Mouse (Mus musculus): ENCODE results near the gene Casp1.

The Casp1 gene

DNA sequence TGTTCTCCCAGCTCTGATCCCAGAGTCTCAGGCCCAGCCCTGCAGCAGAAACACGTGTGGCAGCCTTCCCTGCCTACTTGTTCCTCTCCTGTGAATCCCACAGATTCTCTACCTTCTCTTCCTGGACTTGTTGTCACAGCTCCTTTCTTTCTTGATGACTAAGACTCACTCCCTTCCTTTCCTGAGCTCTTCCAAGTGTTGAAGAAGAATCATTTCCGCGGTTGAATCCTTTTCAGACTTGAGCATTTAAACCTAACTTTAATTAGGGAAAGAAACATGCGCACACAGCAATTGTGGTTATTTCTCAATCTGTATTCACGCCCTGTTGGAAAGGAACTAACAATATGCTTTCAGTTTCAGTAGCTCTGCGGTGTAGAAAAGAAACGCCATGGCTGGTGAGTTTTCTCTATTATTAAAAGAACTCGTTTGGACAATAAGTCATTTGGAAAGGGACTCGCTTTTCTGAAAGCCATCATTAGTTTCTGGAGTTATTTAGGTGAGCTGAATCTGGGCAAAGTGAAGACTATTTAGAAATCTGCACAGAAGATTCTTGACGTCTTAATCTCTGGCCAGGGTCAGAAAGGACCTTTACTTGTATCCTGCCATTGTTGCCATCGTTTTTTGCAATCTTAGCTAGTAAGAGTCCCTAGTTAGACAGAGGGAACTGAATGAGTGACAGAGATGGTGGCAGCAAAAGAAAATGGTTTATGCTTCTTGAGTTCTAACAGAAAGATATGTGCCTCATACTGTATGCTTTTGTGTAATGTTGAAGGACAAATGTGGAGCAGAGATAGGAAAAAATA lies at the start of gene Casp1:
Gene Casp1, plus strand, starts transcription at position 189 of the 803 bp plus-strand sequence.
- DNase-seq (ENCODE audit: low spot score in 2 of 2) = no peak

DNA sequence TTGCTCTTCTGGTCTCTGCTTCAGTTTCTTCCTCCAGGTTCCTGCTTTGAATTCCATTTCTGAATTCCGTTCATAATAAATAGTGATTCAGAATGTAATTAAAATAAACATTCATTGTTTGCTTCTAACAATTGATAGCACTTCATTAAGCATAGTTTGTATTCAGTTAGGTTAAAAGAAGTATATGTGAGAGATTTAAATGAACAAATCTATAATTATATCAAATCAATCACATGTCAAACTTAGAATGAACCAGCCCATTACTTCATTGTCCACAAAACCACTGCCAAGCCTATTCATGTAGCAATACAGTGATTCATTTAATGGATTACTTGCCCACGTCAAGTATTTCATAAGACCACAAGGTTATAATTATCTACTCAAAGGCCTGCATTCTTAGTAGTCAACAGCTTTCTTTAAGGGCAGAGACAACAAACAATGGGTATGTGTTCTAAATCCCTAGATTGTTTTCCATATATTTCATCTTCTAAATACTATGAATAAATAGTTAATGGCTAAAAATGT lies 34.3 kb upstream of the Casp1 start:
- no peak for DNase-seq (ENCODE audit: low spot score in 2 of 2)

DNA sequence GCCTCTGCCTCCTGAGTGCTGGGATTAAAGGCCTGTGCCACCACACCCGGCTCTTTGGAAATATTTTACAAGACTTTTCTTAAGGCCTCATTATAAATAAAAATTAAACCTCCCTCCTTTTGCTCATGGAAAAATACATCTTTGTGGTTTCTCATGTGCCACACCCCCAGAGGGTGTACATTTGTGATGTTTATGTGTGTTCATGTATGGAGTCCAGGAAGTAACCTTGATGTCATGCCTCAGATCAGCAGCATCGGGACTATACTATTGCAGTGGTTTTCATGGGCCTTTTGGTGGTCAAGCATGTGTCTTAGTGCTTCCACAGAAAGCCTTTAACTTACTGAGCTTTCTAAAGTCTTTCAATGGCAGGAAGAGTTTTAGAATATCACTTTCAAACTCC lies 28.0 kb upstream of the Casp1 start:
- no peak for DNase-seq (ENCODE audit: low spot score in 2 of 2)

DNA sequence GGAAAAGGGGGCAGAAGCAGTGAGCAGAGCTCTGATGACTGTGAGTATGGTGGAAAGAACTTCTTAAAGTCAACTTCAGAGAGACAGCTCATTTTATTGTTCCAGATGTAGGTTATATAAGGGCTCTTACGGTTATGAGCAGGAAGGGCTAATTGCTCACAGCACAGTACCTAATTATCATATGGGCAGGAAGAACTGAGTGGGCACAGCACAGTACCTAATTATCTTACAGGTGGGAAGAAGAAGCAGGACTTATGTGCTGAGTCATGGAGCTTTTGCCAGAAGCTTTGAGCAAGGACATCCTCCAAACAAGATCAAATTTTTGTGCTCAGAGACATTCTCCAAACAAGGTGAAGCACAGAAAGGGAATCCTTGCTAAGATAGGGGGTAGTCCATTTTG lies 27.4 kb upstream of the Casp1 start:
- no peak for DNase-seq (ENCODE audit: low spot score in 2 of 2)

DNA sequence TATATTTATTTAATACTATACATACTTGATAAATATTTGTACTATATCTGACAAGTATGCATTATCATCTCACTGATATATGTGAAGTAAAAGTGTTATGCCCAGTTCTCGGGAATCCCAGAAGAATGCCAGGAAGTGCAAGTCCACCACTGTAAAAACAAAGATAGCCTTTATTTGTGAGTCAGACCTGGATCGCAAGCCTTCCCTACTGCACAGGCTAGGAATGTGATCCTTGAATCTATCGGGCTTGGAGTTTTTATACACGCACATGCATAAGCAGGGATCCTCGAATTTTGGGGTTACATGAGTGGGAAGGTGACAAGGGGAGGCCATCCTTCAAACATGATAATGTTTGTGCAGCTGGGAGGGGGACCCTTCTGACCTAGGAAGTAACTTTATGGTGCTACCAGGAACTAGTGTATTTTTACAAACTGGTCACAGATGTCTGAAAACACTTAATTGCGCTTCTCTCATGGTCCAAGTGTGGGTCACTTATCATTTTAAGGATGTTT lies 26.9 kb upstream of the Casp1 start:
- no peak for DNase-seq (ENCODE audit: low spot score in 2 of 2)

DNA sequence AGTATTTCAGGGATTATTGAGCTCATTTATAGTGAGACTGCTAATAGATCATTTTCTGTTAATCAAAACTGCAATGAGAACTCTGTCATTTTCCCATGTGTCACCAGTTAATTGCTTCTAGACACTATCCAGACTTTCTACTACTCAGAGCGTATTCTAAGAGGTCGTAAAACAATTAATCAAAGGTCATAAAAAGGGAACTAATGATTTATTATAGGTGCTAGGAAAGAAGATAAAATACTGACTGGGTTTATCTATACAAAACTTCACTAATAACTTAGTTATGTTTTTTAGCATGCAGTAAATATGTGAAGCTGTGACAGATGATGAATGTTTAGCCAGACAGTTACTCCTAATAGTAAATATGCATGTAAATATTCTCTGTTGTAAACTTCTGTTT lies 12.2 kb upstream of the Casp1 start:
- DNase-seq (ENCODE audit: low spot score in 2 of 2) = no peak

DNA sequence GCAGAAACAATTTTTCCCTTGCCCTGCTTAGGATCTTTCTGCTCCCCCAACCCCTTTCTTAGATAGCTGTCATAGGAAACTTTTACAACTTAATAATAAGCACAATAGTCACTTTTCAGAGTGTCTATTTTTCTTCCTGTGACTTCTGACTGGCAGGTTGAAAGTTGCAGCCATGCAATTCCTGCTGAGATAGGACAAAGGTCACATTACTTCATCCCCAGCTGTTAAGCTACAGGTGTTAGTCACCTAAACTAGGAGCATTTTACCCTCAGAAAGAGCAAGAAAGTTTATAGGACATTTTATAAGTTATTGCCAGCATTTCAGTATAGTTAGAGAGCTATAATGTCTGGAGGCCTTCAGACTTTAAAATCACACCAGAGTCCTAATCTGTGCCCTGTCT lies 11.7 kb upstream of the Casp1 start:
- DNase-seq (ENCODE audit: low spot score in 2 of 2) = no peak

DNA sequence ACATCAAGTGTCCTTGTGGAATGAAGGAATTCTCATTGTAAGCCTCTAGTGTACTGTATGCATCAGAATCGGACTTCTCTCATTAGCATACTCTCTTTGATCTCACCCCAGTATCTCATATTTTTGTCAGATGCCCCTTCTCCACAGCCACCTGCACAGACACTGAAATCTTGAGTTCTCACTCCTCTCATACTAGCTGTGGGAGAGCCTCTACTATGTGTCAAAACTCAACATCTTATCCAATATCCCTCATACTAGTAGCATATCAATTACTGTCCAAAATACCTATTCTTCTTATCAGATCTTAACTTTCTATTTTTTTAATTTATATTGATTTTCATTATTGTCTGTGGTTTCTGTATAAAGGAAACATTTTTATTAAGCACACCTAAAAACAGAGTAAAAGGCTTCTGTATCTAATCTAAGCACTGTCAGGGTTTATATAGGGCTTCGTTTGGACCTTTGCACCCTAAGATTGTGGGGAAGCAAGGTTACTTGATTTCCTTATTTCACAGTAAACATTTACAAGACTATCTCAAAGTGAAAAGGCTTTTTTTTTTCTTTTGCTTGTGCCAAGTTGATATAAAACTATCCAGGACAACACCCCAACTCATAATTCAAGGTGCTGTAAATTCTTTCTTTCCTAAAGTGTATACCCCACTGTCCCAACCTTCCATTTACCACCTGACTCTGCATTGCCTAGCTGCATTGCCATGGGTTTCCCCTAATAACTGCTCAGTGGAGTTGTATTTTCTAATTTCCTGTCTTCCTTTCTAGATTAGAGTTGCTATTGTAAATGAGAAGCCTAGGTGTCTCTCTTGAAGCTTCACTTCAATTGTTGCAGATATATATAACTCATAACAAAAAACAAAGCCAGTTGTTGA lies 1.7 kb upstream of the Casp1 start:
- no peak for DNase-seq (ENCODE audit: low spot score in 2 of 2)

DNA sequence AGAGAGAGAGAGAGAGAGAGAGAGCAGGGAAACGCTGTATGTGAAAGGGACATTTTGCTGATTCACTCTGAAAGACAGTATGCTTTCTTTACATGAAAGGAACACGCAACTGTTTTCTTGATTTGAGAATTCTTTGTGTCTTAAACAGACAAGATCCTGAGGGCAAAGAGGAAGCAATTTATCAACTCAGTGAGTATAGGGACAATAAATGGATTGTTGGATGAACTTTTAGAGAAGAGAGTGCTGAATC lies 740 bp downstream of the Casp1 start:
- DNase-seq (ENCODE audit: low spot score in 2 of 2) = no peak

DNA sequence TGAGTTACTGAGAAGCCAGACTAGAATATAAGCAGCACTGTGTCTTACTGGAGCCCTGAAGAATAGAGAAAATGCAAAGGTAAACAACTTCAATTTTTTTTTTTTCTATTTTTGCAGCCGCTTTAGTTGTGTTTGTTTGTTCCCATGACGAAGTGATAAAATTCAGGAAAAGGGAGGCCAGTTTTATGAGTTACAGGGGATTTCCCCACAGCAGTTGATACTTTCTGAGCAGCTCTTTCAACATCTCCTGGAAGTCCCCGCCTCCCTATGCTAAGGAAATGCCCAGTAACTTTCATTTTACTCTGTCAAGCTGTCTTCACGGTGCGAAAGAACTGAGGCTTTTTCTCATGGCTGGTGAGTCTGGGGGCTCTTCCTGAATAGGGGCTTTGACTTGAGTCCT lies 10.2 kb downstream of the Casp1 start, which contains the start of gene Casp4:
Gene Casp4, plus strand, starts transcription at position 268 of the 400 bp plus-strand sequence.
- no peak for DNase-seq (ENCODE audit: low spot score in 2 of 2)

DNA sequence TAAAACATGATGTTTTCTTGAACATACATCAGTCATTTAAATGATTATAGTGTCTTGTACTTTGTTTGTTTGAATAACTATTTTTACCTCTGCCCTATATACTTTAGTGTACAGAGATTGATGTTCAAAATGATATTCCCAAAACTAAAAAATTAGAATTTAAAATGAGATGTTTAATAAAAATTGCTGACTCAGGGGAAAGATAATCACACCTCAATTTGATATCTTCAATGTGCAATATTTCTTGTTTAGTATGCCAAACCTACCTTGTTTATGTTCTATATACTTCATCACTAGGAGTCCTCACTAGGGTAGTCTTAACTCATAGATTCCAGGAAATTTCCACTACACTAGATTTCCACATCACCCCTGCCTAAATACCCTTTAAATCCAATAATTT lies 11.8 kb downstream of the Casp1 start:
- DNase-seq (ENCODE audit: low spot score in 2 of 2) = no peak

DNA sequence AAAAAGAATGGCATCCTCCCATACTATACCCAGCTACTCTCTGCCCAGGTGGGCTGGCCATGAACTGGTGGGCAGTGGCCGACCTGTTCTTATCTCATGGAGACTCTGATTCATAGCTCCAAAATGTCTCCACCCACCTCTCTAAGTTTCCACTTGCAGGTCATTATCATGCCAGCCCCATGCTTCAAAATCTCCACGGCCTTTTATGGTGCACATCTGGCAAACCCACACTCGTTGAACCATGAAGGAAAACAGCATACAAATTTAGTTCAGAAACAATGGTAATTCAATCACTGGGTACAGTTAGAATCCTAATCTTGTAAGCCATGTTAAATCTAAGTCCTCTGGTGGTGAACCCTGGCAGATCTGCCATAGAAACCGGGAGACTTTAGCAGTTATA lies 13.1 kb downstream of the Casp1 start:
- no peak for DNase-seq (ENCODE audit: low spot score in 2 of 2)

DNA sequence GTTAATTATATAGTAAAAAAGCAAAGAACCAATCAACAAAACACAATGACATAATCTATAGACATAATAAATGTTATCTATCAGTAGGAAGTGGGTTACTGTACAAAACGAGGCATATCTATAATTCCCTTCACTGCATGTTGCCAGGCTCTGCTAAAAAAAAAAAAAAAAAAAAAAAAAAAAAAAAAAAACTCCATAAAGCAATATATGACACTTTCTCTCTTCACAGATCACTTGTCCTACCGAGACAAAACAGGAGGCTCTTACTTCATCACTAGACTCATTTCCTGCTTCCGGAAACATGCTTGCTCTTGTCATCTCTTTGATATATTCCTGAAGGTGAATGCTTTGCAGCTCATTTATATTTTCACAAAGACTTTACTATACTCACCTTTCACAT lies 29.9 kb downstream of the Casp1 start:
- no peak for DNase-seq (ENCODE audit: low spot score in 2 of 2)

DNA sequence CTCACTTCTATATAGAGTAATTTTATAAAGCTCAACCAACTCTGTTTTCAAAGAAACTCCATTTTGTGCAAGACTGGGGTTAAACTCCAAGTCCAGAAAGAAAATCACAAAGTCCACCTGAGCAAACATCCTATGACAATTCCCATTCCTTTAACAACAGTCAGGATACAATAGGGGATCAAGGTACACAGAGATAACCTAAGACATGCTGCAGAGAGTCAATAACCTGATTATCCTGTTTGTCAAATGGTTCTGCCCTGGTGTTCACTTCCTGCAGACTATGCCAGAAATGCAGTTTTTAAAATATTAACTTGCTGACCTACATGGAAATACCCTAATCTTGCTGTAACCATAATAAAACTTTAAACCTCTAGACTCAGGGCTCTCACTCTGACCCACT lies 34.1 kb downstream of the Casp1 start:
- no peak for DNase-seq (ENCODE audit: low spot score in 2 of 2)

DNA sequence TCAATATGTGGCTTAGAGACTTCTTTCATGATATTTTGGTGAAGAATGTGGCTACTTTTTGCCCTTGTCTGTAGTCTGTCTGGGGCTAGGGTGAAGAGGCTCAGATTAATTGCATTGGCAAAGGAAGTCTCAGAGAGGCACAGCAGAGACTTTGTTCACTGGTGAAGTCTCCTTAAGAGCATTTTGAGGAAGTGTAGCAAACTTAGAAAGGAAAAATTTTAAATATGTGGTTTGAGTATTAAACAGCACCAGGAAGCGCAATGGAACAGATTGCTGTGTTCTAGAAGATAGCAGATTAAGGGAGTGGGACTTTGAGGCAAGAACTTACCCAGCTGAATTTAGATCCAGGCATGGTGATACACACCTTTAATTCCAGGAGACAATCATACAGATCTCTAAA lies 35.1 kb downstream of the Casp1 start:
- DNase-seq (ENCODE audit: low spot score in 2 of 2) = no peak

DNA sequence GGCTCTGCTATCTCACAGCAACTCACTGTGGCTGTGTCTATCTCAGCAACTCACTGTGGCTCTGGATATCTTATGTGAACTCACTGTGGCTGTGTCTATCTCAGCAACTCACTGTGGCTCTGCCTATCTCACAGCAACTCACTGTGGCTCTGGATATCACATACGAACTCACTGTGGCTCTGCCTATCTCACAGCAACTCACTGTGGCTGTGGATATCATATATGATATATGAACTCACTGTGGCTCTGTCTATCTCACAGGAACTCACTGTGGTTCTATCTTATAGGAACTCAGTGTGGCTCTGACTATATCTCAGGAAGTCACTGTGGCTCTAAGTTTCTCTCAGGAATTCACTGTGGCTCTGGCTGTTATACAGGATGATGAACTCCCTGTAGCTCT lies 44.8 kb downstream of the Casp1 start:
- DNase-seq (ENCODE audit: low spot score in 2 of 2) = no peak

DNA sequence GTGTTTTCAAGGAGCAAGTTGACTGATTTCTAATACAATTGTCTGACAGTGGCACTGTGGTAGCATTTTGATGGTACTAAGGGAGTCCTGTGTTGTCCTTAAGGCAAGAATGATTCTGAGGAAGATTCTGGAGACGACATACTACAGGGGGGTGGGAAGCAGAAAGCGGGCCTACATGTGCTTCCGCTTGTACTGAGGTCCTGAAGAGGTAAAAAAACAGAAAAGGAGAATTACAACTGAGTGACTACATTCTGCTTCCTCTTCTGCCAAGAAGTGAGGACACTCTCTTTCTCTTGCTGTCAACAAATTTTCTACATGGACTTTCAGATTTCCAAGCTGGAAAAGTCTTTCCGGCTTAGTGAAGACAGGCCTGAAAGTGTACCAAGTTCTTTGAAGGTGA lies 45.8 kb downstream of the Casp1 start:
- DNase-seq (ENCODE audit: low spot score in 2 of 2) = no peak

DNA sequence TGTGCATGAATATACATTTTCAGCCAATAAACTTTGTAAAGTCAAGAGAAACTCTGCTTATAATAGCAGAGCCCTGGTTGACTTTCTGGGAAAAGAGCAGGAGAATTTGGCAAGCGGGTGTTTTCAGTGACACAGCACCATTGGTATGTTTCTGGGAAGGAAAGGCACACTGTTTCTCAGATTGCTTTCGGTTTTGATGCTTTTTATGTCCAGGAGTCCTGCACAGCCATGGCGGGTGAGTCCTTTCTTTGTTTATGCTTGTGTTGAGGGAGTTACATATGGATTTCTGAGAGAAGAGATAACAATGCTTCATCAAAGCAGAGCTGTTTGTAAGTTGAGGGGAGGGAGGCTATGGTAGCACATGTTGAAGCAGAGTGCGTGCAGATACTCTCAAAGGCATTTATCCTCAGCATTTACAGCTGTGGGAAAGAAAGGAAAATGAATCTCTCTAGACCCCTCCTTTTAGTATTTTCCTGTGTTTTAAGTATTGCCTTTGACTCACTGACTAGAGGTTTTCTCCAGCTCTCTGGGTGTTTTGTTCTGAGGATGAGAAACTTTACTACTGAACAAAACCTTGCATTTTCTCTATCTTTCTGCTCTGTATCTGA lies 47.1 kb downstream of the Casp1 start, which contains the start of gene Casp12:
Gene Casp12, plus strand, starts transcription at position 140 of the 608 bp plus-strand sequence.
- DNase-seq (ENCODE audit: low spot score in 2 of 2) = no peak

DNA sequence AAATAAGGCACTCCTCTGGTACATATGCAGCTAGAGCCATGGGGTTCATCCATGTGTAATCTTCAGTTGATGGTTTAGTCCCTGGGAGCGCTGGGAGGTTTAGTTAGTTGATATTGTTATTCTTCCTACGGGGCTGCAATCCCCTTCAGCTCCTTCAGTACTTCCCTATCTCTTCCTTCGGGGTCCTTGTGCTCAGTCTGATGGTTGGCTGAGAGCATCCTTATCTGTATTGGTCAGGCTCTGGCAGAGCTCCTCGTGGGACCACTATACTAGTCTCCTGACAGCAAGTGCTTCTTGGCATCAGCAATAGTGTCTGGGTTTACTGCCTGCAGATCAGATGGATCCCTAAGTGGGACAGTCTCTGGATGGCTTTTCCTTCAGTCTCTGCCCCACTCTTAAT lies 49.1 kb downstream of the Casp1 start:
- no peak for DNase-seq (ENCODE audit: low spot score in 2 of 2)

DNA sequence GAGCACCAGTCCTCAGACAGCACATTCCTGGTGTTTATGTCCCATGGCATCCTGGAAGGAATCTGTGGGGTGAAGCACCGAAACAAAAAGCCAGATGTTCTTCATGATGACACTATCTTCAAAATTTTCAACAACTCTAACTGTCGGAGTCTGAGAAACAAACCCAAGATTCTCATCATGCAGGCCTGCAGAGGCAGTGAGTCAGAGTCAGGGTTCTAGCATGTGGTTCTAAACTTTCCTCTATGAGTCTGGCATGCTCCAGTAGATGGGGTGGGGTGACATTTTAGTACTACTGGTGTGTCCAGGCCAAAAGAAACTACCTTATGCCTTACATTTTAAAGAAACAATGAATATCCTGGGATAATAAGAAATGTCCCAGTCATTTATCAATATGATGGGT lies 55.4 kb downstream of the Casp1 start:
- no peak for DNase-seq (ENCODE audit: low spot score in 2 of 2)

DNA sequence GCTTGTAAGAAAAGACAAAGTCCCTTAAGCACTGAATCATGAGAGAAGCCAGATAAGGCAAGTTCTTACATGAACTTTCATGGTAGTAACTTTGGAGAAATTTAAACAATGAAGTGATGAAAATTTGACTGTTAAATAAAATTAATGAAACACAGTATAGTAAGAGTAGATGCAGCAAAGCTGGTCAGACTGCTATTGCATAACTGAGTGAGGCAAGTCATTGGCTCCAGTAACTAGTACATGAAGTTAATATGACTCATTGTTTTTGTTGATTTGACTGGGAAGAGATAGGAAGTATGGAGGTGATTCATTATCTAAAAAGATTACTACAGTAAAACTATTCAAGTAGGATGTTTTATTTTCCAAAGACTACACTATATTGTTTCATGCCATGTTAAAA lies 58.5 kb downstream of the Casp1 start:
- DNase-seq (ENCODE audit: low spot score in 2 of 2) = no peak
